Mouse (Mus musculus) MEL (cell line): ENCODE measurements around the gene Safb2. TPM values are rescaled to one million over a fixed set of nuclear protein-coding genes. Genes with fewer than 3 reads are reported as not detected.

ENCODE experiments used
- DNase-seq: peaks from one replicate; pipeline ENCODE4 v3.0.0; 2011; ENCODE audit warnings: low read depth, low spot score
- H3K27ac ChIP-seq: 2 replicates; pipeline ENCODE4 v1.5.1; 2012; ENCODE audit warnings: low read depth, mild to moderate bottlenecking, control low read depth, low read length, moderate library complexity; ENCODE audit not compliant: control insufficient read depth
- H3K27me3 ChIP-seq, 2 experiments: fragments of 150-350 bp in 1 of 2; sonication (generic) in 1 of 2; 2 replicates each; pipeline ENCODE4 v1.6.1; 2012; ENCODE audit warnings: low read length in 2 of 2, mild to moderate bottlenecking in 2 of 2, improper control_type of control experiment in 1 of 2, moderate library complexity in 1 of 2; ENCODE audit not compliant: insufficient read depth in 2 of 2, control insufficient read depth in 1 of 2
- H3K36me3 ChIP-seq, 2 experiments: 2 replicates each; pipeline ENCODE4 v1.6.1; 2012 to 2014; ENCODE audit warnings: low read length in 2 of 2, improper control_type of control experiment in 1 of 2, inconsistent platforms in 1 of 2, mild to moderate bottlenecking in 1 of 2; ENCODE audit not compliant: insufficient read depth in 2 of 2, control insufficient read depth in 1 of 2
- H3K4me1 ChIP-seq, 2 experiments: fragments of 150-350 bp in 1 of 2; sonication (generic) in 1 of 2; 2 replicates each; pipeline ENCODE4 v1.6.1; 2012; ENCODE audit warnings: low read length in 2 of 2, improper control_type of control experiment in 1 of 2, mild to moderate bottlenecking in 1 of 2; ENCODE audit not compliant: insufficient read depth in 2 of 2, control insufficient read depth in 1 of 2
- H3K4me3 ChIP-seq, 2 experiments: fragments of 150-350 bp in 1 of 2; sonication (generic) in 1 of 2; 2 replicates each; pipeline ENCODE4 v1.5.1; 2012; ENCODE audit warnings: low read depth in 2 of 2, low read length in 2 of 2, mild to moderate bottlenecking in 2 of 2, moderate library complexity in 2 of 2, control low read depth in 1 of 2, improper control_type of control experiment in 1 of 2; ENCODE audit not compliant: control insufficient read depth in 1 of 2, insufficient read depth in 1 of 2
- H3K79me2 ChIP-seq: 2 replicates; pipeline ENCODE4 v1.6.1; 2012; ENCODE audit warnings: mild to moderate bottlenecking, low read length, moderate library complexity; ENCODE audit not compliant: control insufficient read depth, poor library complexity, insufficient read depth
- H3K9ac ChIP-seq: 2 replicates; pipeline ENCODE4 v1.6.1; 2012; ENCODE audit warnings: low read depth, mild to moderate bottlenecking, control low read depth, low read length, moderate library complexity; ENCODE audit not compliant: control insufficient read depth, poor library complexity, severe bottlenecking
- H3K9me3 ChIP-seq: fragments of 150-350 bp; sonication (generic); replicated peaks from 2 replicates; pipeline ENCODE4 v1.6.1; 2012; ENCODE audit warnings: mild to moderate bottlenecking, low read length, improper control_type of control experiment, moderate library complexity; ENCODE audit not compliant: insufficient read depth
- BHLHE40 ChIP-seq: IDR thresholded peaks from 2 replicates; pipeline ENCODE4 v1.6.1; 2012; ENCODE audit warnings: low read depth, mild to moderate bottlenecking, inconsistent platforms, low read length, improper control_type of control experiment, borderline replicate concordance
- CTCF ChIP-seq, 3 experiments: IDR thresholded peaks in 2 of 3; conservative IDR thresholded peaks in 1 of 3; 2 replicates each; pipeline ENCODE4 v1.5.1; 2011 to 2012; ENCODE audit warnings: low read length in 3 of 3, low read depth in 2 of 3, mild to moderate bottlenecking in 2 of 3, improper control_type of control experiment in 1 of 3, inconsistent platforms in 1 of 3, mixed read lengths in 1 of 3, moderate library complexity in 1 of 3; ENCODE audit not compliant: control insufficient read depth in 1 of 3, insufficient read depth in 1 of 3, poor library complexity in 1 of 3, severe bottlenecking in 1 of 3
- E2F4 ChIP-seq: IDR thresholded peaks from 2 replicates; pipeline ENCODE4 v1.6.1; 2011; ENCODE audit warnings: low read depth, low read length, improper control_type of control experiment, borderline replicate concordance
- ELF1 ChIP-seq: IDR thresholded peaks from 2 replicates; pipeline ENCODE4 v1.6.1; 2014; ENCODE audit warnings: low read depth, mild to moderate bottlenecking, inconsistent platforms, low read length, improper control_type of control experiment, moderate library complexity
- ETS1 ChIP-seq: IDR thresholded peaks from 2 replicates; pipeline ENCODE4 v1.6.1; 2012; ENCODE audit warnings: low read depth, mild to moderate bottlenecking, inconsistent platforms, low read length, improper control_type of control experiment, moderate library complexity
- GATA1 ChIP-seq: IDR thresholded peaks from 2 replicates; pipeline ENCODE4 v1.6.1; 2011; ENCODE audit warnings: low read depth, low read length, improper control_type of control experiment
- KAT2A ChIP-seq: conservative IDR thresholded peaks from 2 replicates; pipeline ENCODE4 v1.6.1; 2012; ENCODE audit warnings: low read depth, low read length, improper control_type of control experiment, inconsistent platforms
- MAFK ChIP-seq: IDR thresholded peaks from 2 replicates; pipeline ENCODE4 v1.6.1; 2011; ENCODE audit warnings: low read depth, mild to moderate bottlenecking, low read length, improper control_type of control experiment, borderline replicate concordance
- MEF2A ChIP-seq: IDR thresholded peaks from 2 replicates; pipeline ENCODE4 v1.6.1; 2014; ENCODE audit warnings: low read depth, mild to moderate bottlenecking, inconsistent platforms, low read length, improper control_type of control experiment; ENCODE audit not compliant: poor library complexity, insufficient replicate concordance, severe bottlenecking; ENCODE audit errors: extremely low read depth
- MXI1 ChIP-seq: IDR thresholded peaks from 2 replicates; pipeline ENCODE4 v1.6.1; 2011; ENCODE audit warnings: mild to moderate bottlenecking, low read depth, low read length, improper control_type of control experiment
- NELFE ChIP-seq: IDR thresholded peaks from 2 replicates; pipeline ENCODE4 v1.6.1; 2011; ENCODE audit warnings: low read depth, low read length, improper control_type of control experiment
- NRF1 ChIP-seq: IDR thresholded peaks from 2 replicates; pipeline ENCODE4 v1.6.1; 2014; ENCODE audit warnings: low read depth, mild to moderate bottlenecking, inconsistent platforms, low read length, improper control_type of control experiment, moderate library complexity; ENCODE audit not compliant: poor library complexity, insufficient read depth, severe bottlenecking
- POLR2AphosphoS2 ChIP-seq: IDR thresholded peaks from 2 replicates; pipeline ENCODE4 v1.6.1; 2011; ENCODE audit warnings: low read length, improper control_type of control experiment
- POLR2AphosphoS5 ChIP-seq: IDR thresholded peaks from 2 replicates; pipeline ENCODE4 v1.6.1; 2012; ENCODE audit warnings: low read depth, borderline replicate concordance, mild to moderate bottlenecking, inconsistent platforms, low read length, moderate library complexity, mixed read lengths
- RAD21 ChIP-seq: IDR thresholded peaks from 2 replicates; pipeline ENCODE4 v1.6.1; 2011; ENCODE audit warnings: mild to moderate bottlenecking, low read depth, low read length, improper control_type of control experiment
- RCOR1 ChIP-seq: IDR thresholded peaks from 2 replicates; pipeline ENCODE4 v1.6.1; 2012; ENCODE audit warnings: low read depth, mild to moderate bottlenecking, inconsistent platforms, low read length, improper control_type of control experiment
- SIN3A ChIP-seq: IDR thresholded peaks from 2 replicates; pipeline ENCODE4 v1.6.1; 2012; ENCODE audit warnings: low read length, improper control_type of control experiment, inconsistent platforms
- TBP ChIP-seq: IDR thresholded peaks from 2 replicates; pipeline ENCODE4 v1.8.0; 2011; ENCODE audit warnings: low read depth, low read length, improper control_type of control experiment
- TCF12 ChIP-seq: IDR thresholded peaks from 2 replicates; pipeline ENCODE4 v1.6.1; 2014; ENCODE audit warnings: low read depth, mild to moderate bottlenecking, inconsistent platforms, low read length, improper control_type of control experiment, moderate library complexity
- USF1 ChIP-seq: IDR thresholded peaks from 2 replicates; pipeline ENCODE4 v1.6.1; 2014; ENCODE audit warnings: low read depth, mild to moderate bottlenecking, inconsistent platforms, low read length, improper control_type of control experiment, moderate library complexity
- USF2 ChIP-seq, 2 experiments: IDR thresholded peaks; 2 replicates each; pipeline ENCODE4 v1.6.1; 2011 to 2012; ENCODE audit warnings: improper control_type of control experiment in 2 of 2, low read length in 2 of 2, borderline replicate concordance in 1 of 2, inconsistent platforms in 1 of 2, low read depth in 1 of 2, mild to moderate bottlenecking in 1 of 2; ENCODE audit not compliant: insufficient read depth in 1 of 2
- ZKSCAN1 ChIP-seq: IDR thresholded peaks from 2 replicates; pipeline ENCODE4 v1.6.1; 2012; ENCODE audit warnings: low read depth, mild to moderate bottlenecking, inconsistent platforms, low read length, improper control_type of control experiment, moderate library complexity
- ZMIZ1 ChIP-seq: IDR thresholded peaks from 2 replicates; pipeline ENCODE4 v1.6.1; 2012; ENCODE audit warnings: low read depth, mild to moderate bottlenecking, inconsistent platforms, low read length, improper control_type of control experiment, moderate library complexity
- ZNF384 ChIP-seq: IDR thresholded peaks from 2 replicates; pipeline ENCODE4 v1.6.1; 2012; ENCODE audit warnings: low read depth, mild to moderate bottlenecking, inconsistent platforms, low read length, improper control_type of control experiment
- polyA plus RNA-seq, 2 experiments: library from polyadenylated mRNA; stranded (reverse) in 1 of 2; unstranded in 1 of 2; fragments of >175 nt in 1 of 2; fragments of >200 nt in 1 of 2; gene quantifications; 2 replicates each; pipeline versions ENCODE4 v1.2.1 to v1.2.4; 2012; ENCODE audit warnings: low replicate concordance in 2 of 2, low read depth in 1 of 2; ENCODE audit not compliant: insufficient read length in 2 of 2, insufficient read depth in 1 of 2, missing spikeins in 1 of 2
- total RNA-seq: library from RNA; depleted of rRNA; stranded (reverse); fragments of 300-350 nt; gene quantifications from 2 replicates; pipeline ENCODE4 v1.2.3, GENCODE M21; 2012

Gene Safb2
- total and polyA plus RNA-seq, 3 experiments: 61.6 to 741 (median 217) TPM

GRCm38 (mm10) chr17:56611861-56612564 is 27.6 kb upstream of the Safb2 start (continued):
- no peak for TF ChIP-seq ELF1
- TF ChIP-seq ZMIZ1: no peak; the same call in 1 of the 2 replicates
- TF ChIP-seq USF2 (IDR thresholded peaks at IDR 0.05; ENCODE audit: borderline replicate concordance in 1 of 2, insufficient read depth in 1 of 2, low read depth in 1 of 2, low read length in 2 of 2): no peak
- 0 out of 2 replicates have a peak, but pooled peaks have one; percentile 6 for TF ChIP-seq NRF1
- TF ChIP-seq ZNF384: peak; percentile 69
- TF ChIP-seq SIN3A: peak; percentile 65; the same call in 1 of the 2 replicates
- TF ChIP-seq ZKSCAN1: no peak
- no peak for TF ChIP-seq E2F4
- TF ChIP-seq, all 39 proteins: peak for 17

- no peak for TF ChIP-seq MAFK
- TF ChIP-seq BHLHE40: no peak
- no peak for TF ChIP-seq NELFE
- TF ChIP-seq RAD21: no peak
- TF ChIP-seq, all 39 proteins: peak for 0
- Histone ChIP-seq H3K27me3 (no peaks in the 10 kb centered on the region), H3K4me3 (no peak overlapping the region), H3K9me3 (no peaks in the 10 kb centered on the region), H3K27ac (peak overlapping the region; percentile 11), H3K4me1 (peaks cover 0 to 13% of the 10 kb centered on the region in 2 experiments; a peak in 2 of 4 replicates), H3K36me3 (peaks cover 2 to 7% of the 10 kb centered on the region in 2 experiments; a peak in 3 of 4 replicates), H3K79me2 (peaks cover 39% of the 10 kb centered on the region), H3K9ac (no peak overlapping the region)
- DNase-seq: no peak
These were observed 26.9 kb upstream of the Safb2 start for GRCm38 (mm10) chr17:56611323-56611722.

GRCm38 (mm10) chr17:56609452-56610171 is 25.2 kb upstream of the Safb2 start, which contains the start of gene 2410015M20Rik:
Gene 2410015M20Rik, minus strand, starts transcription at chr17:56609771.
- Histone ChIP-seq H3K9me3 (no peaks in the 10 kb centered on the region), H3K79me2 (peaks cover 31% of the 10 kb centered on the region), H3K27me3 (no peaks in the 10 kb centered on the region), H3K27ac (peak within 1 kb of the TSS; percentile 90), H3K36me3 (peaks cover 2 to 7% of the 10 kb centered on the region in 2 experiments; a peak in 3 of 4 replicates), H3K9ac (peak within 1 kb of the TSS; percentile 88), H3K4me1 (peaks cover 0 to 13% of the 10 kb centered on the region in 2 experiments; a peak in 2 of 4 replicates), H3K4me3 (peak within 1 kb of the TSS; percentile 83 to 88)
- DNase-seq: peak; percentile 99
- TF ChIP-seq USF1 (peak; percentile 84; the same call in 1 of the 2 replicates), MEF2A (no peak), RCOR1 (no peak; the same call in 1 of the 2 replicates), CTCF (IDR thresholded peaks at IDR 0.05 in 2 of 3, conservative IDR thresholded peaks at IDR 0.05 in 1 of 3; ENCODE audit: control insufficient read depth in 1 of 3, insufficient read depth in 1 of 3, low read depth in 2 of 3, low read length in 3 of 3, poor library complexity in 1 of 3, severe bottlenecking in 1 of 3) (peak in 1 of 3 experiments; percentile 31; a peak in 2 of 6 replicates), TBP (peak; percentile 82), POLR2AphosphoS2 (peak; percentile 93), MXI1 (peak; percentile 91), POLR2AphosphoS5 (no peak), KAT2A (peak; percentile 92), USF2 (IDR thresholded peaks at IDR 0.05; ENCODE audit: borderline replicate concordance in 1 of 2, insufficient read depth in 1 of 2, low read depth in 1 of 2, low read length in 2 of 2) (no peak), TCF12 (peak; percentile 58; the same call in 1 of the 2 replicates), ZMIZ1 (peak; percentile 91; the same call in 1 of the 2 replicates), MAFK (no peak), ETS1 (peak; percentile 65), GATA1 (peak; percentile 24; the same call in 1 of the 2 replicates), ELF1 (peak; percentile 97)
